7 mouse cellular contexts compared by ENCODE assay signal in genomic region chr10:40302140-40302985, GRCm38 (mm10). TPM values are rescaled to one million over a fixed set of nuclear protein-coding genes. Genes with fewer than 3 reads are reported as not detected.
A peak's percentile ranks its signal among the peaks of the same experiment; 100 is the strongest.
DNase-seq lines count a peak whose midpoint lies in the region; ATAC-seq lines count a peak whose summit lies in the region.

TSS of gene Amd1 (minus strand) at chr10:40302186.

- H3K9ac ChIP-seq in embryonic facial prominence, embryonic 11.5 days (replicated peaks; ENCODE audit: low read length): peak within 1 kb of the TSS; percentile 96
- peak within 1 kb of the TSS; percentile 98 for H3K9ac ChIP-seq in midbrain, embryonic 13.5 days (replicated peaks)

- H3K36me3 ChIP-seq in embryonic facial prominence, embryonic 11.5 days (replicated peaks; ENCODE audit: control insufficient read depth, insufficient read depth, low read depth, low read length): no peaks in the 10 kb centered on the region
- peaks cover 17% of the 10 kb centered on the region for H3K36me3 ChIP-seq in limb, embryonic 10.5 days
- H3K36me3 ChIP-seq in midbrain, embryonic 13.5 days: no peaks in the 10 kb centered on the region

- no peaks in the 10 kb centered on the region for H3K9me3 ChIP-seq in embryonic facial prominence, embryonic 11.5 days (replicated peaks; ENCODE audit: control insufficient read depth, low read length)
- no peaks in the 10 kb centered on the region; the same call in 1 of the 2 replicates for H3K9me3 ChIP-seq in limb, embryonic 10.5 days (replicated peaks)
- 0 out of 2 replicates have a peak, but pooled peaks cover 4% of the 10 kb centered on the region for H3K9me3 ChIP-seq in midbrain, embryonic 13.5 days

- peak; percentile 98 for ATAC-seq in embryonic facial prominence, embryonic 11.5 days (replicated peaks; ENCODE audit: insufficient number of reproducible peaks, low FRiP score, low TSS enrichment, low read depth)
- ATAC-seq in granulocyte monocyte progenitor cell, adult 5-6 weeks (replicated peaks; ENCODE audit: poor library complexity, severe bottlenecking): peak; percentile 87
- peak; percentile 98 for ATAC-seq in midbrain, embryonic 13.5 days

- under 1% methylated on average over 55 of the region's 55 CpGs for WGBS in embryonic facial prominence, embryonic 11.5 days
- WGBS in limb, embryonic 10.5 days: under 1% methylated on average over 55 of the region's 55 CpGs
- under 1% methylated on average over 55 of the region's 55 CpGs for WGBS in midbrain, embryonic 13.5 days

- peak within 1 kb of the TSS; percentile 71 for H3K4me2 ChIP-seq in embryonic facial prominence, embryonic 11.5 days (ENCODE audit: low read depth, low read length)
- peak within 1 kb of the TSS; percentile 74 for H3K4me2 ChIP-seq in midbrain, embryonic 13.5 days (replicated peaks)

- H3K4me1 ChIP-seq in embryonic facial prominence, embryonic 11.5 days (ENCODE audit: control insufficient read depth, insufficient read depth, low read length): no peaks in the 10 kb centered on the region
- peaks cover 23% of the 10 kb centered on the region for H3K4me1 ChIP-seq in limb, embryonic 10.5 days
- peaks cover 26% of the 10 kb centered on the region for H3K4me1 ChIP-seq in midbrain, embryonic 13.5 days (replicated peaks)

- peak within 1 kb of the TSS; percentile 94 for H3K27ac ChIP-seq in embryonic facial prominence, embryonic 11.5 days (replicated peaks; ENCODE audit: low read depth, low read length)
- peak within 1 kb of the TSS; percentile 98 for H3K27ac ChIP-seq in limb, embryonic 10.5 days
- H3K27ac ChIP-seq in midbrain, embryonic 13.5 days: peak within 1 kb of the TSS; percentile 98

- no peaks in the 10 kb centered on the region for H3K27me3 ChIP-seq in embryonic facial prominence, embryonic 11.5 days (ENCODE audit: control insufficient read depth, insufficient read depth, low read length)
- no peaks in the 10 kb centered on the region for H3K27me3 ChIP-seq in limb, embryonic 10.5 days (ENCODE audit: low read depth, poor library complexity, severe bottlenecking)
- H3K27me3 ChIP-seq in midbrain, embryonic 13.5 days: no peaks in the 10 kb centered on the region

- H3K4me3 ChIP-seq in embryonic facial prominence, embryonic 11.5 days (ENCODE audit: low read depth, low read length): peak within 1 kb of the TSS; percentile 98
- H3K4me3 ChIP-seq in limb, embryonic 10.5 days: peak within 1 kb of the TSS; percentile 99
- H3K4me3 ChIP-seq in midbrain, embryonic 13.5 days (replicated peaks): peak within 1 kb of the TSS; percentile 96

- DNase-seq in adrenal gland, postnatal 14 days: peak; percentile 100
- peak; percentile 99 for DNase-seq in embryonic facial prominence, embryonic 11.5 days (ENCODE audit: low spot score)
- peak; percentile 99 for DNase-seq in kidney, adult 11 months
- peak; percentile 100 for DNase-seq in limb, embryonic 10.5 days (ENCODE audit: low spot score)
- peak; percentile 98 for DNase-seq in spleen, adult 12 weeks (ENCODE audit: low spot score)

RNA-seq across cellular contexts. Expression of gene Amd1, which starts in this region (rescaled TPM):
- 37.1 and 39.0 TPM in 2 replicates for total RNA-seq in adrenal gland, postnatal 14 days (2021)
- 112 and 129 TPM in 2 replicates for polyA plus RNA-seq in embryonic facial prominence, embryonic 11.5 days (2014; fragmentation: Nextera tagmentation; extraction: Ambion mirVana)
- 143 and 148 TPM in 2 replicates for total RNA-seq in granulocyte monocyte progenitor cell, adult 5-6 weeks (2014; fragmentation: Nextera tagmentation)
- 169 and 203 TPM in 2 replicates for total RNA-seq in granulocyte monocyte progenitor cell, adult 5-6 weeks (2017)
- polyA plus RNA-seq in limb, embryonic 10.5 days (2016; fragmentation: Nextera tagmentation; extraction: Ambion mirVana): 83.3 and 94.6 TPM in 2 replicates
- 40.4 and 40.8 TPM in 2 replicates for polyA plus RNA-seq in midbrain, embryonic 13.5 days (2015; fragmentation: Nextera tagmentation; extraction: Ambion mirVana)

Comparison
In these comparisons a context has a peak if more than half of its experiments do, and no peak if none do; other contexts are left out.
1. Peak in every context shown above with its lines: DNase-seq, ATAC-seq, H3K4me3 ChIP-seq and H3K27ac ChIP-seq.